Mouse (Mus musculus) olfactory bulb, adult 2 months (tissue): ENCODE results near the gene Tnfsf4.

Source experiments
- CTCF ChIP-seq: fragments of 200-500 bp; IDR thresholded peaks from 2 replicates; pipeline ENCODE4 v1.5.1; 2012; ENCODE audit warnings: low read depth, mild to moderate bottlenecking, low read length, moderate library complexity; ENCODE audit not compliant: insufficient read depth
- POLR2A ChIP-seq: fragments of 200-500 bp; IDR thresholded peaks from 2 replicates; pipeline ENCODE4 v1.6.1; 2012; ENCODE audit warnings: mild to moderate bottlenecking, low read depth, low read length, moderate library complexity; ENCODE audit not compliant: insufficient read depth

- TF ChIP-seq POLR2A: no peak
- TF ChIP-seq CTCF: no peak
Observed at GRCm38 (mm10) chr1:161435781-161436180, 40.6 kb downstream of the Tnfsf4 start.
